Mouse (Mus musculus): ENCODE results near the gene Pcx. TPM values are rescaled to one million over a fixed set of nuclear protein-coding genes. Genes with fewer than 3 reads are reported as not detected.
A peak's percentile ranks its signal among the peaks of the same experiment; 100 is the strongest.

Gene Pcx
- 27.5 and 31.3 TPM in 2 replicates for polyA plus RNA-seq (2014; fragmentation: Nextera tagmentation; extraction: Ambion mirVana)

DNA sequence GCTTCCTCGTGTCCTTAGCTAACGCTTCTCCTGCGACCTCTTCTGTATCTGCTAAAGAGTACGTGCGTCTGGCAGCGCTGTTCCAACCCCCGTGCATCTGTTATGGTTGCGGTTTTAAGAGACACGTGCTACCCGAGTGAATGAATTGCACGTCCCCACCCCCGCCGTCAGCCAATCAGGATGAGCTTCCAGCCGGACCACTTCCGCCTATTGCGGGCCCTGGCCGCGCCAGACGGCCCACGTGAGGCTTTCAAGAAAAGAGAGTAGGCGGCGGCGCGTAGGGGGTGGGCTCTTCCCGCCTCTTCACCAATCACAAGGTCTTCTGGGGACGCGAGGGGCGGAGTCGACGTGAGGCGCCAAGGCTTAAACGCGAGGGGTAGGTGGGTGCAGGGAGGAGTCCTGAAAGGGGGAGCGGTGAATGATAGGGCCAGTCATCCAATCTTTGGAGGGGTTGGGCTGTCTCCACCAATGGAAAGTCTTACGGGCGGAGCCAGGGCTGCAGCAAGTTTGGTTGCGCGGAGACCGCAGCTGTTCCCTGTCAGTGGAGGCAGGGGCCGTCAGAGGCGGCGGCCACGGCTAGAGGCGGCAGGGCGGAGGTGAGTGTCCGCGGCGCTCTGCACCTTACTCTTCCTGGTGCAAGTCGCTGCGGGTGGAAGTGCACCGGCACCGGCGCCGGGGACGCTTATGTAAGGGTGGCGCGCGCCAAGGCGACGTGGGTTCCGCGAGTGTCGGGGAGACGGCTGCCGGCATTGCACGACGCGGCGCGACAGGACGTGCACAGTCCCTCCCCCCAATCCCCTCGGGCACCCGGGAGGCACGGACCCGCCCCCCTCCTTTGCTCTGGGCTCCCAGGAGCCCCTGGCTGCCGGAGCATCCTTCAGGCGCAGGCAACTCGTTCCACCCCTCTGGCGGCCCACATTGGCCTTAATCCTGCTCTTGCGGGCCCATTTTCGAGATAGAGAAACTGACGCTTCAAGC is at the start of gene Pcx:
Gene Pcx, plus strand, starts transcription at position 487 of the 978 bp plus-strand sequence.
- Histone ChIP-seq H3K27me3 (ENCODE audit: control insufficient read depth, insufficient read depth, low read length) (0 out of 2 replicates have a peak, but pooled peaks cover 9% of the 10 kb centered on the region), H3K4me3 (replicated peaks; ENCODE audit: low read length) (peak within 1 kb of the TSS; percentile 64), H3K4me2 (replicated peaks) (peak within 1 kb of the TSS; percentile 83), H3K4me1 (replicated peaks; ENCODE audit: control insufficient read depth, insufficient read depth, low read length) (peaks cover 6% of the 10 kb centered on the region; the same call in 1 of the 2 replicates), H3K9me3 (ENCODE audit: control insufficient read depth, low read length) (no peaks in the 10 kb centered on the region), H3K27ac (0 out of 2 replicates have a peak within 1 kb of the TSS, but pooled peaks have one; percentile 32), H3K36me3 (replicated peaks; ENCODE audit: control insufficient read depth, insufficient read depth) (no peaks in the 10 kb centered on the region), H3K9ac (peak within 1 kb of the TSS; percentile 55)
- DNase-seq (ENCODE audit: low spot score) = peak; percentile 96
- under 1% methylated on average over 82 of the region's 82 CpGs for WGBS
- ATAC-seq (ENCODE audit: low FRiP score) = peak; percentile 100

DNA sequence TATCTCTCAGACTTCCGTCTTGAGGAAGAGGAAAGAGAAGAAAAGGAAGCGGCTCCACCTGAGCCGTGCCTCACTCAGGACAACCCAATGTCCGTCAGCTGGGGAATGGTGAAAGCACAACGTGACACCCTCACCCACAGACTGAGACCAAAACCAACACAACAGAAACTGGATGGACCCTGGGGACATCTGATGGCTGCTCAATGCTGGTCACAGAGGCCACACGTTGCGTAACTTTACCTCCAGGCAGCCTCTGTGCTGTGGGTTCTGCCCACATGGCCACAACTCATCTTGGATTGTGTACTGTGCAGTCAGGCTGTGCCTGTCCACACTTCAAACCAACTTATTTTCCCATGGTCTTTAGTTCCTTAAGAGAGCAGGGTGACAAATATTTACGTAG is 48.3 kb upstream of the Pcx start:
- Histone ChIP-seq H3K27ac (no peak overlapping the region), H3K27me3 (ENCODE audit: control insufficient read depth, insufficient read depth, low read length) (no peaks in the 10 kb centered on the region), H3K4me3 (replicated peaks; ENCODE audit: low read length) (no peak overlapping the region), H3K36me3 (replicated peaks; ENCODE audit: control insufficient read depth, insufficient read depth) (no peaks in the 10 kb centered on the region), H3K9ac (no peak overlapping the region), H3K9me3 (ENCODE audit: control insufficient read depth, low read length) (no peaks in the 10 kb centered on the region), H3K4me1 (replicated peaks; ENCODE audit: control insufficient read depth, insufficient read depth, low read length) (no peaks in the 10 kb centered on the region), H3K4me2 (replicated peaks) (no peak overlapping the region)
- DNase-seq (ENCODE audit: low spot score) (no peak), ATAC-seq (ENCODE audit: low FRiP score) (no peak)
- 86% methylated on average over 8 of the region's 8 CpGs for WGBS

DNA sequence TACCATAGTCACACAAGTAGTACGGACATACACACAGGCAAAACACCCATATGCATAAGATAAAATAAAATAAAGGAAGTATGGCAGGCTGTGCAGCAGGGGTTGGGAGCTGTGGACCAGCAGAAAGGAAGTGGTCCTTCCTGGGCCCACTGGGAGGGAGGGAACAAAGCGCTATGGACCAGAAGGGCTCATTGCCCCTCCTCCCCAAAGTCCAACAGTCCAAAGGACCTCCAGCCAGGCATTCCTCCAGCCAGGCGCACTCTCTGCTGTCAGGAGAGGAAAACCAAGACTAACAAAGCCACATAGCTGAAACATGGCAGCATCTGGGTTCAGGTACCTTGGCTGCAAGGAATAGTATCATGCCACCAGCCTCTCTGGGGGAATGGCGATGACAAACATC is 45.6 kb upstream of the Pcx start:
- Histone ChIP-seq H3K4me2 (replicated peaks) (no peak overlapping the region), H3K27ac (no peak overlapping the region), H3K9me3 (ENCODE audit: control insufficient read depth, low read length) (no peaks in the 10 kb centered on the region), H3K27me3 (ENCODE audit: control insufficient read depth, insufficient read depth, low read length) (no peaks in the 10 kb centered on the region), H3K4me3 (replicated peaks; ENCODE audit: low read length) (no peak overlapping the region), H3K9ac (no peak overlapping the region), H3K4me1 (replicated peaks; ENCODE audit: control insufficient read depth, insufficient read depth, low read length) (no peaks in the 10 kb centered on the region), H3K36me3 (replicated peaks; ENCODE audit: control insufficient read depth, insufficient read depth) (no peaks in the 10 kb centered on the region)
- ATAC-seq (ENCODE audit: low FRiP score) (no peak), DNase-seq (ENCODE audit: low spot score) (no peak)
- 87% methylated on average over 4 of the region's 4 CpGs for WGBS

DNA sequence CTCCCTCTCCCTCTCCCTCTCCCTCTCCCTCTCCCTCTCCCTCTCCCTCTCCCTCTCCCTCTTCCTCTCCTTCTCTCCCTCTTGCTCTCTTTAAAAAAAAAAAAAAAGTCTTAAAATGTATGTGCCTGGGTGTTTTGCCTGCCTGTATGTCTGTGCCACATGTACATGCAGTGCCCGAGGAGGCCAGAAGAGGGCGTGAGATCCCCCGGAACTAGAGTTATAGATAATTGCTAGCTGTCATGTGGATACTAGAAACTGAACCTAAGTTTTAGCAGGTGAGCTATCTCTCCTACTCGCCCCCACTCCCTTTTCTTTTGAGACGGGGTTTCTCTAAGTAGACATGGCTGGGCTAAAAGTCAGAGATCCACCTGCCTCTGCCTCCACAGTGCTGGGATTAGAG is 41.9 kb upstream of the Pcx start:
- Histone ChIP-seq H3K9ac (no peak overlapping the region), H3K36me3 (replicated peaks; ENCODE audit: control insufficient read depth, insufficient read depth) (no peaks in the 10 kb centered on the region), H3K27me3 (ENCODE audit: control insufficient read depth, insufficient read depth, low read length) (no peaks in the 10 kb centered on the region), H3K4me3 (replicated peaks; ENCODE audit: low read length) (no peak overlapping the region), H3K9me3 (ENCODE audit: control insufficient read depth, low read length) (no peaks in the 10 kb centered on the region), H3K4me2 (replicated peaks) (no peak overlapping the region), H3K4me1 (replicated peaks; ENCODE audit: control insufficient read depth, insufficient read depth, low read length) (no peaks in the 10 kb centered on the region), H3K27ac (no peak overlapping the region)
- 28% methylated on average over 5 of the region's 5 CpGs for WGBS
- ATAC-seq (ENCODE audit: low FRiP score) (no peak), DNase-seq (ENCODE audit: low spot score) (no peak)

DNA sequence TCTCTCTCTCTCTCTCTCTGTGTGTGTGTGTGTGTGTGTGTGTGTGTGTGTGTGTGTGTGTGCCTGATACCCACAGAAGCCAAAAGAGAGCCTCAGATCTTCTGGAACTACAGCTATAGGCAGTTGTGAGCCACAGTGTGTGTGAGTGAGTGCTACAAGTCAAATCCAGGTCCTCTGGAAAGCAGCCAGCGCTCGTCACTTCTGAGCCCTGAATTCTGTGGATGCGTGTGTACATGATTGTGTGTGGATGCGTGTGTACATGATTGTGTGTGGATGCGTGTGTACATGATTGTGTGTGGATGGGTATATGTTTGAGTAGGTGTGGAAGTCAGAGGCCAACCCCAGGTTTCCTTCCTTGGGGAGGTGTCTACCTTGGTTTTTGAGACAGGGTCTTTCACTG is 36.7 kb upstream of the Pcx start:
- Histone ChIP-seq H3K9me3 (ENCODE audit: control insufficient read depth, low read length) (no peaks in the 10 kb centered on the region), H3K4me3 (replicated peaks; ENCODE audit: low read length) (no peak overlapping the region), H3K27me3 (ENCODE audit: control insufficient read depth, insufficient read depth, low read length) (peaks cover 37% of the 10 kb centered on the region), H3K9ac (no peak overlapping the region), H3K4me1 (replicated peaks; ENCODE audit: control insufficient read depth, insufficient read depth, low read length) (peaks cover 8% of the 10 kb centered on the region; the same call in 1 of the 2 replicates), H3K4me2 (replicated peaks) (no peak overlapping the region), H3K27ac (no peak overlapping the region), H3K36me3 (replicated peaks; ENCODE audit: control insufficient read depth, insufficient read depth) (no peaks in the 10 kb centered on the region)
- DNase-seq (ENCODE audit: low spot score) = no peak
- ATAC-seq (ENCODE audit: low FRiP score) = no peak
- WGBS = 90% methylated on average over 5 of the region's 5 CpGs

DNA sequence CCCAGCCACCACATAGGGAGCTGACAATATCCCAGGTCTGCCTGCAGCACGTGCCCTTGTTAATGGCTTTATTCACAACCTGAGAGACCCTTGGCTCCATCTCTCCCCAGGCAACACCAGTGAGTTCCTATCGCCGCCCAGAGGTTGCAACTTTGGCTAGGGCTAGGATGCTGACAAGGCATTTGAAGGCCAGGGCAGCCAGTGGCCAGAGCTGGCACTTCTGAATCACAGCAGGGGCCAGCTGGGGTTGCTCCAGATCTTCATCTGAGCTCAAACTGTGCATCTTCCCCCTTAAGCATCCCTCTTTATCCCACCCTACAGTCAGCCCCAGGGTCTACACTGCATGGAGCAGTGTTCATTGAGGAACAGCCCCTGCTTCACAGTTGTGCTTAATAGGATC is 35.5 kb upstream of the Pcx start:
- no peaks in the 10 kb centered on the region for H3K36me3 ChIP-seq (replicated peaks; ENCODE audit: control insufficient read depth, insufficient read depth)
- H3K9me3 ChIP-seq (ENCODE audit: control insufficient read depth, low read length) = no peaks in the 10 kb centered on the region
- H3K27ac ChIP-seq = no peak overlapping the region
- no peak overlapping the region for H3K4me3 ChIP-seq (replicated peaks; ENCODE audit: low read length)
- H3K27me3 ChIP-seq (ENCODE audit: control insufficient read depth, insufficient read depth, low read length) = peaks cover 37% of the 10 kb centered on the region
- H3K4me2 ChIP-seq (replicated peaks) = no peak overlapping the region
- H3K9ac ChIP-seq = no peak overlapping the region
- ATAC-seq (ENCODE audit: low FRiP score) = no peak
- DNase-seq (ENCODE audit: low spot score) = no peak
- H3K4me1 ChIP-seq (replicated peaks; ENCODE audit: control insufficient read depth, insufficient read depth, low read length) = peaks cover 8% of the 10 kb centered on the region; the same call in 1 of the 2 replicates
- 59% methylated on average over 3 of the region's 3 CpGs for WGBS

DNA sequence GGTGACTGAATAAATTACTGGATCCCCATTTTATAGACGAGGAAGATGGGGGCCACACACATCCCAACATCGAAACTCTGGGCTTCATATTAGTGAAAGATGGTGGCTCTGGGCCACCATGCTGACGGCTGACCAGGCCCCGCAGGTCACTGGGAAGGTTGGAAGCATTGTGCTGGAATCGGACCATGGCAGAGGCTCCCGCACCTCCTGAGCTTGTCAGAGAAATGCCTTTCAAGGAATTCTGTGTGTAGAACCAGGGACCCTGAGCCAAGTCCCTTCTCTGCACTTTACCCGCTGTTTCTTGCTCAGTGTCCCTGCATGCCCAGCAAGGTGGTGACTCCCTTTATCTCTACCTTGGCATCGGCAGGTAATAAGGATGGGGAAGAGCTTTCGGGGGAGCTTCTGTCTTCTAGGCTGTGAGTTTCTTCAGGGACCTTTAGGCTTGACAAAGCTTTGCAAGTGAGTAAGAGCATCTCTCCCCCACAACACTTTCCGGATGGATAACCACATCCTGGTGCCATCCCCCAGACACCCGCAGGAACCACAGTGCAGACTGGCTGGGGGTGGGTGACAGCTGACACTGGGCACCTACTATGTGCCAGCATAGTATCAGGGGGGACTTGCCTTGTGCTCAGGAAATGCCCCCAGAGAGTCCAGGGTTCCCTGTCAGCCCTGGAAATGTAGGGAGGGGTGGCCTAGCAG is 34.9 kb upstream of the Pcx start:
- WGBS = 74% methylated on average over 11 of the region's 11 CpGs
- Histone ChIP-seq H3K9ac (no peak overlapping the region), H3K27me3 (ENCODE audit: control insufficient read depth, insufficient read depth, low read length) (peaks cover 37% of the 10 kb centered on the region), H3K4me2 (replicated peaks) (no peak overlapping the region), H3K27ac (no peak overlapping the region), H3K36me3 (replicated peaks; ENCODE audit: control insufficient read depth, insufficient read depth) (no peaks in the 10 kb centered on the region), H3K4me1 (replicated peaks; ENCODE audit: control insufficient read depth, insufficient read depth, low read length) (peaks cover 8% of the 10 kb centered on the region; the same call in 1 of the 2 replicates), H3K4me3 (replicated peaks; ENCODE audit: low read length) (no peak overlapping the region), H3K9me3 (ENCODE audit: control insufficient read depth, low read length) (no peaks in the 10 kb centered on the region)
- ATAC-seq (ENCODE audit: low FRiP score) (no peak), DNase-seq (ENCODE audit: low spot score) (no peak)

DNA sequence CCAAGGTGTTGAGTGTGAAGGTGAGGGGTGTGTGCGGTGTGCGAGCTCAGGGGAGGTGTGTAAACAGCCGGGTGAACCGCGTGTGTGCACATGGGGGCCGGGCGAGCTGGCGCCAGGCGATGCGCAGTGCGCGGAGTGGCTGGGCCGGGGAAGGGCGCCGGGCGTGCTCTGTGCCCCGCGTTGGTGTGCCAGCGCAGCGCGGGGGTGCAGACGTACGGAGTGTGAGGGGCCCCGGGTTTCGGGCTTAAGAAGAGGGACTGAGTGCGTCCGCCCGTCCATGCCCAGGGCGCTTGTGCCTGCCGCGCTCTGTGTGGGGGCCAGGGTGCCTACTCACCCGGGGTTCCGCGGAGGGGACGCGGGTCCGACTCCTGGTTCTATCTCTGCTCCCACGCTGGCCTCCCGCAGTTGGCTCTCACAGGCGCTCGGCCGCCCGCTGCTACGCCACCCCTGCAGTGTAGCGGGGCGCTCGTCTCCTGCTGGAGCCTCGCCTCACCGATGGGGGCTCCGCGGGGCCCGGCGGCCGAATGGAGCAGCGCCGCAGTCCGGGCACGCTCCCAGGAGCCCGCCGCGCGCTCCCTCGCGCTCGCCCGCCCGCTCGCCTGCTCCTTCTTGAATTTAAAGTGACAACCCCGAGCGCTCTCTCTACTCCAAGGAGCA is 33.5 kb upstream of the Pcx start:
- H3K27ac ChIP-seq = no peak overlapping the region
- peak overlapping the region; percentile 94 for H3K4me2 ChIP-seq (replicated peaks)
- ATAC-seq (ENCODE audit: low FRiP score) (peak; percentile 81), DNase-seq (ENCODE audit: low spot score) (peak; percentile 52)
- H3K4me1 ChIP-seq (replicated peaks; ENCODE audit: control insufficient read depth, insufficient read depth, low read length) = peaks cover 8% of the 10 kb centered on the region; the same call in 1 of the 2 replicates
- peaks cover 37% of the 10 kb centered on the region for H3K27me3 ChIP-seq (ENCODE audit: control insufficient read depth, insufficient read depth, low read length)
- peak overlapping the region; percentile 50 for H3K4me3 ChIP-seq (replicated peaks; ENCODE audit: low read length)
- no peaks in the 10 kb centered on the region for H3K9me3 ChIP-seq (ENCODE audit: control insufficient read depth, low read length)
- peak overlapping the region; percentile 61 for H3K9ac ChIP-seq
- H3K36me3 ChIP-seq (replicated peaks; ENCODE audit: control insufficient read depth, insufficient read depth) = no peaks in the 10 kb centered on the region
- WGBS = under 1% methylated on average over 70 of the region's 70 CpGs

All from hindbrain, embryonic 14.5 days (tissue).